Mouse (Mus musculus): ENCODE measurements at regions not wholly inside any gene's neighbourhood (a gene's known extent, or its start where the extent isn't known, plus 50 kb on each side); places are given as distances from the start of the nearest gene placed in this dataset.

DNA sequence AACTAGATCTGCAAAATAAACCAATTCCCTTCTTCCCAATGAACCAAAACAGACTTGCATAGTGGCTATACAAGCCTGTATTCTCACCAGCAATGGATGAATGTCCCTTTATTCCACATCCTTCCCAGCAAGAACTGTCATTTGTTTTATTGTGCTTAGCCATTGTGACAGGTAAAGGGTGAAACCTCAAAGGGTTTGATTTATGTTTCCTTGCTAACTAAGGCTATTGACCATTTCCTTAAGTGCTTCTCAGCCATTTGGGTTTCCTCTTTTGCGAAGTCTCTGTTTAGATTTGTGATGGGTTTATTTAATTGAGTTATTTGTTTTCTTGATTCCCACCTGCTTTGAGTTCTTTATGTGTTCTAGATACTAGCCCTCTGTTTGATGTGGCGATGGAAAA is 281.5 kb downstream of the Klf6 start:
- no peaks in the 10 kb centered on the region for H3K27me3 ChIP-seq
- no peak overlapping the region for H3K9ac ChIP-seq
- no peaks in the 10 kb centered on the region for H3K36me3 ChIP-seq
- no peak overlapping the region for H3K27ac ChIP-seq
- WGBS: 84% methylated on average over 2 of the region's 2 CpGs
- H3K4me3 ChIP-seq: no peak overlapping the region
- no peak for ATAC-seq (ENCODE audit: insufficient number of reproducible peaks, insufficient read depth, low FRiP score, low TSS enrichment)
- H3K4me2 ChIP-seq (replicated peaks): no peak overlapping the region
- no peaks in the 10 kb centered on the region for H3K4me1 ChIP-seq
- H3K9me3 ChIP-seq: no peaks in the 10 kb centered on the region

DNA sequence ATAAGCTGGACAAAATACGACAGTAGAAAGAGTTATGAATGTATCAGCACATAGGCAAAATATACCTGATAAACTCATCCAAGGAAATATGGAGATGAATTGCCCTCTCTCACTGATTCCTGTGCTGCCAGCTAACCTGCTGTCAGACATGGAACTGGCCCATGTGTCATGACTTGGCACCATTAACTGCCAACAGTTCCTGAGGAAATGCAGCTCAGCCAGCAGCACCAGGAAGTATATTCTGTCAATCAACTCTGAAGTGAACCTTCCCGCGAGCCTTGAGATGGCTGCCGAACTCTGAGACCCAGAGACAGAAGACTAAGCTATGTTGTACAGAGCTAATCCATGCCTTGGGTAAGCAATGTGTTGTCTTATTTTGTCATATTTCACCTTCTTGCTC is 292.4 kb downstream of the Klf6 start:
- peaks cover 2% of the 10 kb centered on the region; the same call in 1 of the 2 replicates for H3K27me3 ChIP-seq
- H3K4me3 ChIP-seq: no peak overlapping the region
- ATAC-seq (ENCODE audit: insufficient number of reproducible peaks, insufficient read depth, low FRiP score, low TSS enrichment): no peak
- no peak overlapping the region for H3K27ac ChIP-seq
- WGBS: 78% methylated on average over 4 of the region's 4 CpGs
- H3K9ac ChIP-seq: no peak overlapping the region
- H3K36me3 ChIP-seq: no peaks in the 10 kb centered on the region
- H3K4me1 ChIP-seq: no peaks in the 10 kb centered on the region
- H3K9me3 ChIP-seq: no peaks in the 10 kb centered on the region
- no peak overlapping the region for H3K4me2 ChIP-seq (replicated peaks)

DNA sequence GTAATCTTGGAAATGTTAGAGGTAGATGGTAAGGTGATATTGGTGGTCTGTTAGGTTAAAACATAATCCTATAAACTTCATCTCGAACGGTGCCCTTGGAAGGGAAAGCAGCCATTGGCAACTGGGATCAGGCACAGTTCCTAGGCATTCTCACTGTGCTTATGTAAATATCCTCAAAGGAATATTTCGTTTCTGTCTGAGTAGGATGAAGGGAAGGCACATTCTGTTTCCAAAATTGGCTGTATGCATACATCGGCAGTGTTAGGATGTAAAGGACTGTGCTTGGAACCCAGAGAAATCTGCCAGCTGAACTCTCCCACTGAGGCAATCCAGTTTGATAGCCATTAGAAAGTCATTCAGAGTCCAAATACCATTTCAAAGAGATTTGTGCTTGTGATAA is 294.9 kb downstream of the Klf6 start:
- no peaks in the 10 kb centered on the region for H3K4me1 ChIP-seq
- no peak overlapping the region for H3K9ac ChIP-seq
- no peak overlapping the region for H3K4me2 ChIP-seq (replicated peaks)
- no peak for ATAC-seq (ENCODE audit: insufficient number of reproducible peaks, insufficient read depth, low FRiP score, low TSS enrichment)
- peaks cover 2% of the 10 kb centered on the region; the same call in 1 of the 2 replicates for H3K27me3 ChIP-seq
- no peaks in the 10 kb centered on the region for H3K9me3 ChIP-seq
- no peak overlapping the region for H3K27ac ChIP-seq
- WGBS: 61% methylated on average over 4 of the region's 4 CpGs
- no peak overlapping the region for H3K4me3 ChIP-seq
- no peaks in the 10 kb centered on the region for H3K36me3 ChIP-seq

DNA sequence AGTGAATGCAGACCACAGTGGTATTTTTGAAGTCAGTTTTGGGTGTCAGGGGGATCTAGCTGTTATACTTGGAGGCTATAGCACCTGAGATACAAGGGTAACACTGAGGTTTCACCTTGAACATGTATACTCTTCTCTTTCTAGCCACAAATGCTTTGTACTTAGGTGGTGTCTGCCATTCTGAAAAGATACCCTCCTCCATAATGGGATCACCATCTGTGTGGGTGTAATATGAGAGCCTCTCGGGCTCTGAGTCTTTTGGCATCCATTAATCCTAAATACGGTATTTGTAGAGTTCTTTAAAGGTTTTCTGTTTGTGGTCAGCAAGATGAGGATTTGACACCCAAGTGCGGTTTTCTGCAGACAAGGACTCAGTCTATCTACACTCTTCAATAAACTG is 295.7 kb downstream of the Klf6 start:
- Histone ChIP-seq H3K36me3 (no peaks in the 10 kb centered on the region), H3K27ac (no peak overlapping the region), H3K4me3 (no peak overlapping the region), H3K9me3 (no peaks in the 10 kb centered on the region), H3K9ac (no peak overlapping the region), H3K4me1 (no peaks in the 10 kb centered on the region), H3K27me3 (peaks cover 2% of the 10 kb centered on the region; the same call in 1 of the 2 replicates), H3K4me2 (replicated peaks) (no peak overlapping the region)
- WGBS: 23% methylated on average over 3 of the region's 3 CpGs
- no peak for ATAC-seq (ENCODE audit: insufficient number of reproducible peaks, insufficient read depth, low FRiP score, low TSS enrichment)

DNA sequence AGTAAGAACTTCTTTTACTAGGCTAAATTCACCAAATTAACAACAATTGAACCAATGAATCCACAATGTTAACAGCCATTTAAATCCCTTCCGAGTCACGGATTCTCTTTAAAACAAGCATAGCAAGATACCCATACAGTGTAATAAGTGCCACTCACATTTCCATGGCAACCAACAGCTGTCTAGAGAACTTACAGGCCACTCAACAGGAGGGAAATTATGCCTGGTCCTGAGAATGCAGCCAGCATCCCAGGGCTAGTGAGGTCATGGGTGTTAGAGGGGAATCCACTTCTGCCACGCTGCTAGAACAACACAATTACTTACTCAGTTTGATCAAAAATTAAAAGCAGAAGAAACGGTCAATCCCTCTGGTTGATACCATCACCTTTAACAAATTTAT is 296.7 kb downstream of the Klf6 start:
- Histone ChIP-seq H3K9me3 (no peaks in the 10 kb centered on the region), H3K27me3 (peaks cover 2% of the 10 kb centered on the region; the same call in 1 of the 2 replicates), H3K4me3 (no peak overlapping the region), H3K36me3 (no peaks in the 10 kb centered on the region), H3K4me1 (no peaks in the 10 kb centered on the region), H3K9ac (no peak overlapping the region), H3K27ac (no peak overlapping the region), H3K4me2 (replicated peaks) (no peak overlapping the region)
- ATAC-seq (ENCODE audit: insufficient number of reproducible peaks, insufficient read depth, low FRiP score, low TSS enrichment): no peak
- 28% methylated on average over 4 of the region's 4 CpGs for WGBS

GRCm38 (mm10) chr13:6159412-6159811 is 298.1 kb downstream of the Klf6 start:
- Histone ChIP-seq H3K9ac (no peak overlapping the region), H3K4me1 (no peaks in the 10 kb centered on the region), H3K4me2 (replicated peaks) (no peak overlapping the region), H3K36me3 (no peaks in the 10 kb centered on the region), H3K4me3 (no peak overlapping the region), H3K9me3 (no peaks in the 10 kb centered on the region), H3K27me3 (peaks cover 2% of the 10 kb centered on the region; the same call in 1 of the 2 replicates), H3K27ac (no peak overlapping the region)
- 40% methylated on average over 2 of the region's 2 CpGs for WGBS
- ATAC-seq (ENCODE audit: insufficient number of reproducible peaks, insufficient read depth, low FRiP score, low TSS enrichment): no peak

DNA sequence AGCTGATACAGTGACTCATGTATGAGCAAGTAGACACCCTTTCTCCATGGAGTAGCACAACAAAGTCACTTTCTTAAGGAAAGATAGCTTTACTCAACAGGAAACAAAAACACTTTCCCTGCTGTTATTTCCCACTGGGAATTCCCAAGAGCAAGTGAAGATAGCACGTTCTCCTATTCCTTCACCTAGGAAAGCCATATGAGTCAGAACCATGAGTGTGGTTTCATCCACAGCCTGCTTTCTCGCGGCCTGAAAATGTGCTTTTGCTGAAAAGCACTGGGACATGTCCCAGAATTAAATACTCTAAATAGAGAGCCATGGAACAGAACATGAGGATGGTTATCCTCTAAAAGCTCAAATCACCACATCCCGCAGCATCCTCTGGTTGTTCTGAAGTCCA is 304.6 kb downstream of the Klf6 start:
- Histone ChIP-seq H3K4me3 (no peak overlapping the region), H3K9me3 (no peaks in the 10 kb centered on the region), H3K27ac (no peak overlapping the region), H3K4me2 (replicated peaks) (no peak overlapping the region), H3K4me1 (no peaks in the 10 kb centered on the region), H3K36me3 (no peaks in the 10 kb centered on the region), H3K9ac (no peak overlapping the region), H3K27me3 (no peaks in the 10 kb centered on the region)
- WGBS: 84% methylated on average over 4 of the region's 4 CpGs
- ATAC-seq (ENCODE audit: insufficient number of reproducible peaks, insufficient read depth, low FRiP score, low TSS enrichment): no peak

DNA sequence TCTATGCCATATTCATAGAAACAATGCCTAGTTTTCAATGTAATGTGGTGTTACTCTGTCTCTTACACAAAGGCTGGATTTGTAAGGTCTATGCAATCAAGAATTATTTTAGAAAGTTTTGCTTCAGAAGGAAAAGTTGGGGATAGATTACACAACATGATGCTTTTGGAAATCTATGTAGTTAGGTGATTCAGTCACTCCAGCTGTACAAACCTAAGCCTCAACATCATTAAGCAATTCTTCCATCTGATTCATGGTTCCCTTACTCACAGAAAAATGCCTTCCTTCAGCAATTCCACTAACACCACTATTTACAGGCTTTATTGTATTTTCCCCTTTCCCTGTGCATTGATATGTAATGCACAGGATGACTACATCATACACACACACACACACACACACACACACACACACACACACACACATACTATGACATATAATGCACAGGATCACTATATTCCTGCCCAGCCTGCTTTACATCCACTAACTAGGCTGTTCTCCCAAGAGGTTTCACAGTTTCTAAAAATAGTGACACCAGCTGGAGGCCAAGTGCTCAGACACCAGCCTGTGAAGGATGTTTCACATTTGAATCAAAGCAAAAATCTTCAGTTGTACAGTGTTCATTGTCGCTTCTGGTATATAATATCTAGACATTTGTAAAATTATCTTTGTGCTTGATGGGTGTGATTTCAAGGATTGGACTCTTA is 305.9 kb downstream of the Klf6 start:
- no peak overlapping the region for H3K27ac ChIP-seq
- no peaks in the 10 kb centered on the region for H3K9me3 ChIP-seq
- H3K4me2 ChIP-seq (replicated peaks): no peak overlapping the region
- no peak for ATAC-seq (ENCODE audit: insufficient number of reproducible peaks, insufficient read depth, low FRiP score, low TSS enrichment)
- H3K4me3 ChIP-seq: no peak overlapping the region
- no peaks in the 10 kb centered on the region for H3K4me1 ChIP-seq
- 84% methylated on average over 1 of the region's 1 CpGs for WGBS
- H3K27me3 ChIP-seq: no peaks in the 10 kb centered on the region
- H3K9ac ChIP-seq: no peak overlapping the region
- H3K36me3 ChIP-seq: no peaks in the 10 kb centered on the region

DNA sequence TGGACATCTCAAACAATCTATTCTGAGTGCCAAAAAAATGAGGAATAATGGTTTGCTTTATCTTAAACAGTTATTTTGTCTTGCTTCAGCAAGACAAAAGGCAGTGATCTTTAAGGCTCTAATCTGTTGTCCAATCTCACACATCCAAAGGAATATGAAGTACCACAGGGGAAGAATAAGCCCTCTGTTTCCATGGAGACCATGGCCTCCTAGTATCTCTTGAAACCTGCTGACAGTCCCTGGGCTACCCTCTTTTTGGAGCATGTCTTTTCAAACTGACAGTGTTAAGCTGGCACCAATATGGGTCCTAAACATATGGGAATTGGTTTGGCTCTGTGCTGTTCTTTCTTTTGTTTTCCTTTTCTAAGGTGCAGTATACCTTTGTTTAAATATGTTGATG is 311.8 kb downstream of the Klf6 start:
- Histone ChIP-seq H3K27ac (no peak overlapping the region), H3K27me3 (no peaks in the 10 kb centered on the region), H3K4me2 (replicated peaks) (no peak overlapping the region), H3K9ac (no peak overlapping the region), H3K9me3 (no peaks in the 10 kb centered on the region), H3K4me1 (no peaks in the 10 kb centered on the region), H3K4me3 (no peak overlapping the region), H3K36me3 (no peaks in the 10 kb centered on the region)
- ATAC-seq (ENCODE audit: insufficient number of reproducible peaks, insufficient read depth, low FRiP score, low TSS enrichment): no peak

- H3K9me3 ChIP-seq: no peaks in the 10 kb centered on the region
- no peaks in the 10 kb centered on the region for H3K4me1 ChIP-seq
- no peaks in the 10 kb centered on the region for H3K27me3 ChIP-seq
- H3K9ac ChIP-seq: no peak overlapping the region
- no peaks in the 10 kb centered on the region for H3K36me3 ChIP-seq
- H3K27ac ChIP-seq: no peak overlapping the region
- 67% methylated on average over 9 of the region's 9 CpGs for WGBS
- no peak overlapping the region for H3K4me2 ChIP-seq (replicated peaks)
- no peak for ATAC-seq (ENCODE audit: insufficient number of reproducible peaks, insufficient read depth, low FRiP score, low TSS enrichment)
- H3K4me3 ChIP-seq: no peak overlapping the region
Measured at GRCm38 (mm10) chr13:6178362-6179070, 317.2 kb downstream of the Klf6 start.

DNA sequence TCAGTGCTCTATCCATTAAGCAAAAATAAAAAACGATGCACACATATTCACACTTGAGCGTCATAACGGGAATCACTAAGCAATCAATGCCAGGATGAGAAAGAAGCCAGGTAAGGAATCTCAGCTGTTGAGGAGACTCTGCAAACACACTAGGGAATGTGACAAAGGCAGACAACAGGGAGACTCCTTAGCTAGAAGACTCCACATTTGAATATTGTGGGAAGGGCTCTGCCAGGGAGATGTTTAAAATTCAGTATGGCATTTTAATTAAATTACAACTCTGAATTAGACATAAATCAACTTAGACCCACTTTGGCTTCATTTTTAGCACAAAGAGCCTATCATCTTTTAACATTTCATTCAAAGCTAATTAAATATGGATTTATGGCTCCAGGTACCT is 327.9 kb downstream of the Klf6 start:
- H3K9me3 ChIP-seq: no peaks in the 10 kb centered on the region
- no peak overlapping the region for H3K27ac ChIP-seq
- H3K27me3 ChIP-seq: no peaks in the 10 kb centered on the region
- 83% methylated on average over 3 of the region's 3 CpGs for WGBS
- no peak overlapping the region for H3K9ac ChIP-seq
- no peak overlapping the region for H3K4me3 ChIP-seq
- no peak overlapping the region for H3K4me2 ChIP-seq (replicated peaks)
- no peak for ATAC-seq (ENCODE audit: insufficient number of reproducible peaks, insufficient read depth, low FRiP score, low TSS enrichment)
- H3K36me3 ChIP-seq: no peaks in the 10 kb centered on the region
- no peaks in the 10 kb centered on the region; the same call in 1 of the 2 replicates for H3K4me1 ChIP-seq

- H3K9ac ChIP-seq: no peak overlapping the region
- H3K36me3 ChIP-seq: no peaks in the 10 kb centered on the region
- no peak for ATAC-seq (ENCODE audit: insufficient number of reproducible peaks, insufficient read depth, low FRiP score, low TSS enrichment)
- no peak overlapping the region for H3K27ac ChIP-seq
- no peaks in the 10 kb centered on the region for H3K9me3 ChIP-seq
- H3K4me1 ChIP-seq: no peaks in the 10 kb centered on the region; the same call in 1 of the 2 replicates
- no peak overlapping the region for H3K4me3 ChIP-seq
- H3K4me2 ChIP-seq (replicated peaks): no peak overlapping the region
- 45% methylated on average over 7 of the region's 7 CpGs for WGBS
- H3K27me3 ChIP-seq: no peaks in the 10 kb centered on the region
Measured at GRCm38 (mm10) chr13:6189566-6189965, 328.3 kb downstream of the Klf6 start.

Measured in embryonic facial prominence, embryonic 12.5 days (tissue).